Mouse (Mus musculus): ENCODE measurements around the gene Nr4a1. TPM values are rescaled to one million over a fixed set of nuclear protein-coding genes. Genes with fewer than 3 reads are reported as not detected.

Gene Nr4a1
- total and polyA plus RNA-seq, 3 experiments = 0.60 to 1.6 (median 0.89) TPM

DNA sequence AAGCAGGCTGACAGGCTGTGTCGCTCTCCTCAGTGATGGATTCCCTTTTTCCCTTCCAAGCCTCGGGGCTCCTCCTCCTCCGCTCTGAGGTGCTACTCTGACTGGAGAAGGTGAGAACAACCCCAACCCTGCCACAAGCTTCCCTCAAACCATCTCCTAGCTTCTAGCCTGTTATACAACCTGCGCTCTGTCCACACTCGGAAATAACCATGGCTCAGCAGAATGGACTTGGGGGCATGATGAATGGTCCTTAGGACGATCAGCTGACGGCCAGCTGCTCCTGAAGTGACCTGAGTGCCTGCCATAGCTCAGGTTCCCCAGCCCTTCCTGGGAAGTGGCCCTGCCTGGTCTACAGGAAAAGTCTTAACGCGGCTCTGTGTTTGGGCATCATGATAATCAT is 12.2 kb upstream of the Nr4a1 start:
- Histone ChIP-seq H3K27ac (ENCODE audit: insufficient read depth, low read depth) (no peak overlapping the region), H3K4me1 (ENCODE audit: control insufficient read depth in 1 of 2, insufficient read depth in 2 of 2) (peaks cover 0 to 39% of the 10 kb centered on the region in 2 experiments; a peak in 3 of 4 replicates), H3K4me3 (replicated peaks in 1 of 3; ENCODE audit: low read depth in 2 of 3, low read length in 2 of 3, poor library complexity in 1 of 3) (no peak overlapping the region), H3K9ac (ENCODE audit: insufficient read depth, low read depth) (no peak overlapping the region), H3K79me2 (replicated peaks; ENCODE audit: control insufficient read depth, extremely low read depth, insufficient read depth, poor library complexity, severe bottlenecking) (no peaks in the 10 kb centered on the region), H3K4me2 (ENCODE audit: insufficient read depth, low read depth, poor library complexity, severe bottlenecking) (no peak overlapping the region), H3K9me3 (replicated peaks; ENCODE audit: low read length) (no peaks in the 10 kb centered on the region), H3K36me3 (replicated peaks in 1 of 2; ENCODE audit: control insufficient read depth in 1 of 2, insufficient read depth in 1 of 2, low read length in 1 of 2) (no peaks in the 10 kb centered on the region), H3K27me3 (replicated peaks) (peaks cover 26% of the 10 kb centered on the region)
- in situ Hi-C loops (cut with MboI; ENCODE audit: low pct_ligation_motif_present, low pct_unique_long_range_greater_than_20kb, low sequenced_read_pairs) = loop anchor here (5.0 kb wide), 1 partner anchor 35 kb away; no protein-coding TSS in a partner anchor
- no peak for DNase-seq (ENCODE audit: extremely low read depth)
- dilution Hi-C loops (cut with MboI; ENCODE audit: extremely low pct_ligation_motif_present, extremely low pct_unique_long_range_greater_than_20kb, low sequenced_read_pairs) = no loop called here
- no peak for TF ChIP-seq MEF2A (IDR thresholded peaks at IDR 0.05; ENCODE audit: borderline replicate concordance, low read depth, low read length)
- no peak for TF ChIP-seq KAT2A (IDR thresholded peaks at IDR 0.05; ENCODE audit: insufficient replicate concordance, low read length)
- TF ChIP-seq ETS1 (conservative IDR thresholded peaks at IDR 0.05; ENCODE audit: low read depth, low read length) = no peak
- no peak for TF ChIP-seq GABPA (IDR thresholded peaks at IDR 0.05; ENCODE audit: insufficient replicate concordance, low read depth, low read length)
- no peak for TF ChIP-seq CHD1 (IDR thresholded peaks at IDR 0.05; ENCODE audit: low read depth, low read length)
- no peak for TF ChIP-seq RCOR1 (conservative IDR thresholded peaks at IDR 0.05; ENCODE audit: low read depth, low read length)
- no peak for TF ChIP-seq NELFE (IDR thresholded peaks at IDR 0.05; ENCODE audit: low read depth, low read length)
- TF ChIP-seq JUN (IDR thresholded peaks at IDR 0.05; ENCODE audit: insufficient read depth, low read depth, low read length) = no peak
- no peak for TF ChIP-seq PAX5 (IDR thresholded peaks at IDR 0.05; ENCODE audit: low read length)
- TF ChIP-seq CHD2 (IDR thresholded peaks at IDR 0.05; ENCODE audit: low read length) = no peak

DNA sequence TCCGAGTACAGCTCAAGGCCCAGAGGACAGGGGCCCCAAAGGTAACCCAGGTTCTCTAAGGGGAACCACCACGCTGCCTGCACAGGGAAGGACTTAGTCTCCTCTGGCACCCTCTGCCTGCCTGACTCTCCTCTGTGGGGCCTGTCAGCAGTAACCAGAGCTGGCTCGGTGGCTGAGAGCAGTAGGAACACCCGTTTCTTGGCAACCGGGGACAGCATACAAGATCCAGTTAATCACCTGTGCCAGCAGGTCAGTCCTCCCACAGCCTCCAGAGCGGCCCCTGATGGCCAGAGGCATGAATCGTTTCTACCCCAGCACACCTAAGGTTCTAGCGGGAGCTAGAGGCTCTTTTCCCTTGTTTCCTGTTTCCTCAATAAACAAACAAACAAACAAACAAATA is 11.4 kb upstream of the Nr4a1 start:
- Histone ChIP-seq H3K36me3 (replicated peaks in 1 of 2; ENCODE audit: control insufficient read depth in 1 of 2, insufficient read depth in 1 of 2, low read length in 1 of 2) (no peaks in the 10 kb centered on the region), H3K4me1 (ENCODE audit: control insufficient read depth in 1 of 2, insufficient read depth in 2 of 2) (peaks cover 3 to 39% of the 10 kb centered on the region in 2 experiments), H3K4me2 (ENCODE audit: insufficient read depth, low read depth, poor library complexity, severe bottlenecking) (no peak overlapping the region), H3K4me3 (replicated peaks in 1 of 3; ENCODE audit: low read depth in 2 of 3, low read length in 2 of 3, poor library complexity in 1 of 3) (no peak overlapping the region), H3K9ac (ENCODE audit: insufficient read depth, low read depth) (no peak overlapping the region), H3K79me2 (replicated peaks; ENCODE audit: control insufficient read depth, extremely low read depth, insufficient read depth, poor library complexity, severe bottlenecking) (no peaks in the 10 kb centered on the region), H3K9me3 (replicated peaks; ENCODE audit: low read length) (no peaks in the 10 kb centered on the region), H3K27me3 (replicated peaks) (peaks cover 24% of the 10 kb centered on the region), H3K27ac (ENCODE audit: insufficient read depth, low read depth) (no peak overlapping the region)
- no peak for DNase-seq (ENCODE audit: extremely low read depth)
- dilution Hi-C loops (cut with MboI; ENCODE audit: extremely low pct_ligation_motif_present, extremely low pct_unique_long_range_greater_than_20kb, low sequenced_read_pairs) (no loop called here), in situ Hi-C loops (cut with MboI; ENCODE audit: low pct_ligation_motif_present, low pct_unique_long_range_greater_than_20kb, low sequenced_read_pairs) (loop anchor here (5.0 kb wide), 1 partner anchor 35 kb away; no protein-coding TSS in a partner anchor)
- TF ChIP-seq HCFC1 (IDR thresholded peaks at IDR 0.05; ENCODE audit: low read depth, low read length) = no peak
- no peak for TF ChIP-seq TBP (conservative IDR thresholded peaks at IDR 0.05; ENCODE audit: low read depth, low read length)
- TF ChIP-seq CTCF (conservative IDR thresholded peaks at IDR 0.05 in 1 of 2, IDR thresholded peaks at IDR 0.05 in 1 of 2; ENCODE audit: low read depth in 2 of 2, low read length in 2 of 2) = peak in 1 of 2 experiments; percentile 36; a peak in 1 of 4 replicates
- no peak for TF ChIP-seq MAFK (IDR thresholded peaks at IDR 0.05; ENCODE audit: insufficient replicate concordance, low read length)
- no peak for TF ChIP-seq ZMIZ1 (IDR thresholded peaks at IDR 0.05; ENCODE audit: low read depth, low read length)

Data from CH12.LX (cell line).